Mouse (Mus musculus) brain, embryonic 14.5 days (tissue): Measurements from ENCODE around the gene Gm21188.
"Not testable (repeated sequence)": the region's sequence is repeated elsewhere in the genome, so short reads cannot be mapped to it uniquely, and the experiment has no call there.

ENCODE experiments used
- CTCF ChIP-seq: fragments of 200-500 bp; IDR thresholded peaks from 2 replicates; pipeline ENCODE4 v1.5.1; 2012; ENCODE audit warnings: inconsistent platforms, mild to moderate bottlenecking, moderate library complexity, borderline replicate concordance; ENCODE audit not compliant: insufficient read depth, insufficient read length; ENCODE audit errors: extremely low read depth
- POLR2A ChIP-seq: fragments of 200-500 bp; IDR thresholded peaks from 2 replicates; pipeline ENCODE4 v1.6.1; 2012; ENCODE audit warnings: mild to moderate bottlenecking, inconsistent platforms, borderline replicate concordance; ENCODE audit not compliant: poor library complexity, insufficient read depth, insufficient read length, severe bottlenecking; ENCODE audit errors: extremely low read depth

DNA sequence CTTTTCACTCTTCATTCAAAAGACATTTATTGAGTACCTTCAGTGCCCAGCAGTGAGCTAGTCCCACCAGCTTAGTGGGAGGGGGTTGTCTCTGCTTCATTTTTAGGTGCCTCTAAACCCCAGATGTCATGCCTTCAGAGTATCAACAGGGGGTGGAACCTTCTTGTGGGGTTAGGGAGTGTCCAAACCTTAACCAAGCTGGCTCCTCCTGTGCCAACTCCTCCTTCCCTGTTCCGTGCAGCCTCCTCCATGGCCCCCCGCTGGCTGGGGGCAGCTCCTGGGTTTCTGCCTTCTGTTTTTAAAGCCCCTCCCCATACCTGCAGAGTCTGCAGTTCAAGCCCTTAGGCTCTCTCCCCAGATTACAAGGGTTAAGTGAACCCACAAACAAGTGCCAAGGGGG is 3.8 kb downstream of the Gm21188 start:
- TF ChIP-seq POLR2A, CTCF: not testable (repeated sequence)
